Mouse (Mus musculus): ENCODE measurements at regions not wholly inside any gene's neighbourhood (a gene's known extent, or its start where the extent isn't known, plus 50 kb on each side); places are given as distances from the start of the nearest gene placed in this dataset.

DNA sequence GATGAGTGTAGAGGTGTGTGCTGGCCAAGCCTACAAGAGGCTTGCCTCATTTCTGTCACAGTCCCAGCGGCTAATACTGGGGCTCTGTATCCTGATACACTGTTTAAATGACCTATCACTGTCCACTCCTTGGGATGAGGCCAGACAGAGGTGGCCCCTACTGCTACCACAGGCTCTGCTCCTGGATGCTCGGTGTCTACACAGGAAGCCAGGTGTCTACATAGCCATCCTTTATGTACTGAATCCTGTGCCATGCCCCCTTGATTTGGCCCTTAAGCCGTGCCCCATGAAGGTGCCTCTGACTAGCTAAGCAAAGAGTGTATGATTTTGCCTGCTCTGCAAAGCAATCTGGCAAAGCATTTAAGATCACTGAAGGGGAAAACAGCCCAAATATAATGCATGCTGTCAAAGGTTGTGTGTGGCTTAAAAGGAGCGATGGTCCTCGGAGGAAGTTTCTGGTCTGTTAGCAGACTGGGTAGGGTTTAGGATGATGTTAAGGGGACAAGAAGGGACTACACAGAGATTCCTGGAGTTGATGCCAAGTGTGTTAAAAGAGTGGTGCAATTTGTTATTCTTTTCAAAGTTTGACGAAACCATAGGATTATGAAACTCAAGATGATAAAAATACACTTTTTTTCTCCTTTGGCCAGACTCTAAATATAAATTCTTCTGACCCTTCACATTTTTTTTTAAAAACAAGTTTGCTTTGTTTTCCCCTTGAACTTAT, 104.2 kb downstream of the E030025P04Rik start:
- no peak for DNase-seq (ENCODE audit: low spot score)

DNA sequence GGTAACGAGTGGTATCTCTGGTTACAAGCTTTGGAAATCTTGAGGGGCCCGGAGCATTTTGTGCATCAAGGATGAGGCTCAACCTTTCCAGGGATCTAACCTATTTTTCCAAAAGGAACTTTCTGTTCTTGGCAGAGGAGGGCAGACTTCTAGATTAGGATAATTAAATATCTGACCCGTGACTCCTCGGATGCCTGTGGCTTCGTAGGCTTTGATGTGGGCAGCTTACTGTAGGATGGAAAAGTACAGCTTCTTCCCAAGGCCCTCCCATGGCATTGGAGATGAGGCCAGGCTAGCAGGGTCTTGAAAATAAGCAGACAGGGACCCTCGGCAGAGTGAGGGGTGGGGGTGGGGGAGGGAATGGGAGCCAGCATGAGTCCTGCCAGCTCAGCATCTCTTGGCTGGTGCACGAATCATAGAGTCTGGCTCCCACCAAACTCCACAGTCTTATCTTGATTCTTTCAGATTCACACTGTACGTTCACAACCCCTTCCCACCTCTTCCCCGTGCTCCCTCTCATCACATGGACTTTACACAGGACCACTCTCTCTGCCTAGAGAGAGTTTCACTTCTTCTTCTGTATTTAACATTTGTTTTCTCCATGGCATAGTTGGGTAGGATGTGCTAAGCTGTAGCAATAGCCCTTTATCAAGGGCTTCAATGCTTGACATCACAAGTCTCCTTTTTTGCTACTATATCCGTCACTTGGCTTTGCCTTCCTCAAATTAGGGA, 104.9 kb downstream of the E030025P04Rik start:
- no peak for DNase-seq (ENCODE audit: low spot score)

DNA sequence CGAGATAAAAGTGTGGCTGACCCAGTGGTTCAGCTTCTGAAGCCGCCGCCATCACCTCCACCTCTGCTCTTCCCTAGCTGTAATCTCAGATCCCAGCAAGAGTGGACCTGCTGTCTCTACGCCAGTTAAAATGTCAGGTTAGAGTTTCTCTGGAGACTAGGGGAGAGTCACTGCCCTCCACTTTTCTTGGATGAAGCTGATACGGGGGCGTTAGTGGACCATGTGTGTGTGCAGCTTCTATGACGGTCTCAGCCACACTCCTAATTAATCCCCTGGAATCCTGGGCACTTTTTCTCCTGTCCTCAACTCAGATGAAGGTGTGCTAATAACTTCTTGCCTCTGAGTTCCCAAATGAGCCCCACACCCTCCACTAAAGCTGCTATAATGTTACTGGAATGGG, 106.0 kb downstream of the E030025P04Rik start:
- DNase-seq (ENCODE audit: low spot score), result no peak

DNA sequence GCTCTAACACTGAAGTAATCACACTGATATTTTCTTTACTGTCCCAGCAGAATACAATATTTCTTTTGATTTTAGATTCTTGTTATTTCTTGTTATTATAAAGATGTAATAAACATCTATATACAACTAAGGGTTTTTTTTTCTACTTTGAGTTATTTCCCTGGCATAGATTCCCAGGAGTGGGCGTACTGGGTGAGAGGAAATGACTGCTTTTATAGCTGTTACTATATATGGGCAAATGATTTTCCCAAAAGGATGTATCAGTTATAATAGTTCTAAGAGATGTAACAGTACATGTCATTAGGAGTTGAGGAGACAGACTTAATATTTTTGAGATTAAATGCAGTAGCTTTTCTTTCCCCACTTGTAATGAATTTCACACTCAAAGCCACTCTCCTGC, 109.6 kb downstream of the E030025P04Rik start:
- DNase-seq (ENCODE audit: low spot score), result no peak

DNA sequence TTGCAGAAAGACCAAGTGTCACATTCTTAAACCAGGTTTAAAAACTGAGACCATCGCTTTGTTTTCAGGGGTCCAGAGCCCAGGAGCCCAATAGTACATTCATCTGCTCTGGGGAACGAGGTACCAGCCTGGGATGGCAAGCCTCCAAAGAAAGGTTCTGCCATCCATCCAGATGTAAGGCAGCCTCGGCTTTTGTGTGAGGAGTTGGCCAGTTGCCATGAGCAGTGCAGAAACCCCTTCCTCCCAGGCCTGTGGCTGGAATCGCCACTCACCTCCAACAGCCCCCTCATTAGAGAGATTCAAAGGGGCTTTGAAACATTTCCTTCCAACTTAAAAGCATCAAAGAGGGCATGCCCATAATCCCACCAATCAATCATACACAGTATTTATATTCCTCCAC, 110.1 kb downstream of the E030025P04Rik start:
- no peak for DNase-seq (ENCODE audit: low spot score)

DNA sequence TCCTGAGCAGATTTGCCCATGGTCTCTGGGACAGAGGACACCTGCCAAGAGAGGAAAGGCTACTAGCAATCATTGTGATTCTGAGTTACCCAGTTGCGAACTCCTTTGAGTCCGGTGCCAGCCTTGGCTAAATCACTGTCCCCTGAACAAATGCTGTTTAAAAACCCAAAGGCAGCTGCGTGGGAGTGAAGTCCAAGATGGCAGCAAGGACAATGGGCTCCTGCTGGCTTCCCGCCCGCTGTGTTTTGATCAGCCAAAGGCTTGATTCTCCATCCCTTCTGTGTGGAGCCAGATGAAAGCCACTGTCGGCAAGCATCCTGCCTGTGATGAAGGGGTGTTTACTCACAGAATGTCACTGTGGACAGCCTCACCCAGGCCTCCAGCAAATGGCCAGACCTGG, 111.4 kb downstream of the E030025P04Rik start:
- peak; percentile 47 for DNase-seq (ENCODE audit: low spot score)

DNA sequence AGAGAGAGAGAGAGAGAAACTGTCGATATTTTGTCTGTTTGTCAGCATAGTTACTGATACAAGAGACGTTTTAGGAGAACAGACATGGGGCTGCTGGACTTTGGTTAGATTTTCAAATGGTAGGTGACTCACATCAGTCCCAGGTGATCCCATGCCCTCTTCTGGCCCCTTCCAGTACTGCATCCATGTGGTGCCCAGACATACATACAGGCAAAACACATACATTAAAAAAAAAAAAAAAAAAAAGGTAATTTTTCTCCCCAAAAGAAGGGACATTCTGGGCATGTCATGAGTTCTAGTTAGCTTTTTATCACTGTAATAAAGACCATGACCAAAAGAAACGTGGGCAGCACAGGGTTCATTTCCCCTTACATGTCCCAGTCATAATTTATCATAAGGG, 110.3 kb downstream of the Axin2 start:
- peak; percentile 63 for DNase-seq (ENCODE audit: low spot score)

DNA sequence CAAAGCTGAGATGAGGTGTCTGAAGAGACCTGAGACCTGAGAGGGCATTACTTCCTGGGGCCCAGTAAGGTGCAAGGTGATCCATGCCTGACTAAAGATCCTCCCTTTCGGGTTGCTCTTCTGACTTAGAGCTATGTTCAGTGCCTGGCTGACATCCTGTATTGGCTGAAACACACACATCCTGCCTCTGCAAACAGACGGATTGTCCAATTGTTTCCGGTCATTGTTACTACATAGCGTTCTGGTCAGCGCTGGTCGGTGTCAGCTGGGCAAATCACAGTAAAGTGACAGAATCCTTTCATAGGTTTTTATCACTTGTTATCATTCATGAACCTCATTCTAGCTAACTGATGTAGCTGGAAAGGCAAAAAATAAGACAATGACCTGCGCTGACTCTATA, 109.7 kb downstream of the Axin2 start:
- DNase-seq (ENCODE audit: low spot score), result no peak

DNA sequence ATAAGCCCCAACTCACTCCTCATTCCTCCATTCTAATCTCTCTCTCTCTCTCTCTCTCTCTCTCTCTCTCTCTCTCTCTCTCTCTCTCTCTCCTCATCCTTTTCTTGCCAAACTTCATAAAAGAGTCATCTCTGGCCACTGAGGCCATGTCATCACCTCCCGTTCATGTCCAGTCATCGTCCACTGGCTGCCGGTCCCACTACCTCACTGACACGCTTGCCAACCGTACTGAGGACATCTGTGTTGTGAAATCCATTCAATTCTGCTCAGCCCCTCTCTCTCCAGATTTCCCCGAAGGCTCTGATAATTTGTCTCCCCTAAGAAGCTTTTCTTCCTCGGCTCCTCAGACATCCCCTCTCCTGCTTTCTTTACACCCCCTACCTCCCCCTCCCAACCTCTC, 94.7 kb downstream of the Axin2 start:
- DNase-seq (ENCODE audit: low spot score), result no peak

DNA sequence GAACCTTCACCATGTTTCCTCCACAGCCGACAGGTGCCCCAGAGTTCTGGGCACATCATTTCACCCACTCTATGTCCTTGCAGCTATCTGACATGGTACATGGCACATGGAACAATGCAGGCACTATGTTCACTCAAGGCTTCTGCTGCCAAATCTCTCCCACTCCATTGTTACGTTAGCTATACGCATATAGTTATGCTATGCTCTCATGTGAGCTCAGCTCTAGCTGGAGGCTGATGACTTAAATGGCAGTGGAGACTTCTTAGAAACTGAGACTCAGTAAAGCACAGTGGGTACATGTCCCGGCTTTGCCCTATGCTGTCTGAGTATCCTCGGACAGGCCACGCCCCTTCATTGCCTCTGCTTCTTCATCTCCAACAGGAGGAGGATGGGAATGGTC, 91.0 kb downstream of the Axin2 start:
- no peak for DNase-seq (ENCODE audit: low spot score)

DNA sequence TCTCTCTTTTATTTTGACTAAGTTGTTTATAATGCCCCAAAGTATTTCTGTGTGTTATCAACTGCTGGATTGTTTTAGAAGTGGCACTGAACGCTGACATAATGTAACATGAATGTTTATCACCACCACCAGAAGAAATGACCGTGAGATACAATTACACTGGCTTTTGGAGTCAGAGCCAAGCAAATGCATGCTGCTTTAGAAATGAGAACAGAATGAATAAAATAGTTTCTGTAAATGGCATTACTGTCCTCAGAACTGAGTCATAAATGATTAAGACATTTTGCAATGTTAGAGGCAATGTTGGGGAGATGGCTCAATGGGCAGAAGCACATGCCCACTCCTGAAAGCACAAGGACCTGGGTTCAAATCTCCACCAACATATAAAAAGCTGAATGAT, 88.7 kb downstream of the Axin2 start:
- DNase-seq (ENCODE audit: low spot score), result no peak

DNA sequence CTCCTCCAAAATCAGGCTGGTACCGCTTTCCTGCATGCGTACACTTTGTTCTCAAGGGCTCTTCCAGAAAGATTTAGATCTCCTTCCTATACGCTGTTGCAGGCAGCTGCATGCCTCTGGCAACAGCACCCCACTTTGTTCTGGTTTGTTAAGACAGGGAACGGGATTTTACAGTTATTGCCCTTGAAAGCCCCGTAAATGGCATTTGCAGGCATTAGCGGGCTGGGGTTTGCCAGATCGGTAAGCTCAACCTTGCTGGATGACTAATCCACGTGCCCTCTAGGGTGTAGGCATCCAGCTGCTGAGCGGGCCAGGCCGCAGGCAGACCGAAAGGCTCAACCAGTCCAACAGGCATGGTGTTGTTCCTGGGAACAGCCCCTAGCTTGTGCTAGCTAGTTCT, 85.5 kb downstream of the Axin2 start:
- no peak for DNase-seq (ENCODE audit: low spot score)

Data from layer of hippocampus, adult 11-12 months (tissue).